Mouse (Mus musculus) gastrocnemius, postnatal 10 days (tissue): ENCODE data around the gene Nat8f6. TPM values are rescaled to one million over a fixed set of nuclear protein-coding genes. Genes with fewer than 3 reads are reported as not detected.
A peak's percentile ranks its signal among the peaks of the same experiment; 100 is the strongest.
"Not testable (repeated sequence)": the region's sequence is repeated elsewhere in the genome, so short reads cannot be mapped to it uniquely, and the experiment has no call there.

Source experiments
- DNase-seq: peaks from one replicate; pipeline ENCODE4 v3.0.0; 2021; ENCODE audit warnings: mixed read lengths
- long read RNA-seq, 2 experiments: library from polyadenylated mRNA; stranded (forward); transcript quantifications; one replicate each; pipeline ENCODE4 v2.0.0; 2021
- total RNA-seq, 2 experiments: library from RNA; stranded (reverse); gene quantifications; 2 replicates each; pipeline ENCODE4 v1.2.3; 2021

Gene Nat8f6
- under 1 TPM in 1 of 2 experiments, not detected in 1; 0.21 TPM for total RNA-seq
- long read RNA-seq, experiment 1 = 0 reads
- long read RNA-seq, experiment 2 = 0 reads

DNA sequence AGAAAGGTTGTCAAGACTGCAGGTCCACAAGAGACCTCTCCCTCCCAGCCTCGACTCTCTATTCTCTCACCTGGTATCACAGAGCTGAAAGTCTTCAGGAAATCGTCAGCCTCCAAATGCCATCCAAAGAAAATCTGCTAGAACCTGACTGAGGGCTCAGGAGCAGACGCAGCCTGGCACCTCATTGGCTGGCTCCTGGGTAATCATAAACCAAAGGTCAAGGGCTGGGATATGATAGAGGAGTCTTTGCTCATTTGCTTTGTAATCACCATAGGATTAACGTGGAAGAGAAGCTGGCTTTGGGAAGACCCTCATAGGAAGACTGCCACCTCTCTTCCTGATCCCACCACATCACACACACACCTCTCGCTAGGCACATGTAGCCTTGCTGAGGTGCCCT is at the start of gene Nat8f6, which contains the start of gene Nat8f5:
Gene Nat8f6, minus strand, starts transcription at position 118 of the 400 bp plus-strand sequence.
Gene Nat8f5, minus strand, starts transcription at position 136 of the 400 bp plus-strand sequence.
- DNase-seq = no peak

DNA sequence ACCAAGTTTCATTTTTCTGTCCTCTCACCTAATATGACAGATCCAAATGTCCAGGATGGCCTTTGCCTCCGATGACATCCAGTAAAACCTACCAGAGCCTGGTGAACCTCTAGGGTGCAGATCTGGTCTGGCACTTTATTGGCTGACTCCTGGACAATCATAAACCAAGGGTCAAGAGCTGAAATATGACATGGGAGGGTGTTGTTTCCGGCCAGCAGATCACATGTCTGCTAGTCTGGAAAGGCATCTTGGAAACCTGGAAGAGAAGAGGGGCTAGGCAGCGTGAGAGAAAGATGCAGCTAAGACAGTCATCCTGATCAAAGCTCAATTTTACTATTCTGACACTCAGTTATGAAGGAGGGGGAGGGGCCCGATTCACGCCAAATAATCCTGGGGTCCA is 48.3 kb upstream of the Nat8f6 start, which contains the start of gene Nat8f2:
Gene Nat8f2, minus strand, starts transcription at position 153 of the 400 bp plus-strand sequence.
- DNase-seq = not testable (repeated sequence)

DNA sequence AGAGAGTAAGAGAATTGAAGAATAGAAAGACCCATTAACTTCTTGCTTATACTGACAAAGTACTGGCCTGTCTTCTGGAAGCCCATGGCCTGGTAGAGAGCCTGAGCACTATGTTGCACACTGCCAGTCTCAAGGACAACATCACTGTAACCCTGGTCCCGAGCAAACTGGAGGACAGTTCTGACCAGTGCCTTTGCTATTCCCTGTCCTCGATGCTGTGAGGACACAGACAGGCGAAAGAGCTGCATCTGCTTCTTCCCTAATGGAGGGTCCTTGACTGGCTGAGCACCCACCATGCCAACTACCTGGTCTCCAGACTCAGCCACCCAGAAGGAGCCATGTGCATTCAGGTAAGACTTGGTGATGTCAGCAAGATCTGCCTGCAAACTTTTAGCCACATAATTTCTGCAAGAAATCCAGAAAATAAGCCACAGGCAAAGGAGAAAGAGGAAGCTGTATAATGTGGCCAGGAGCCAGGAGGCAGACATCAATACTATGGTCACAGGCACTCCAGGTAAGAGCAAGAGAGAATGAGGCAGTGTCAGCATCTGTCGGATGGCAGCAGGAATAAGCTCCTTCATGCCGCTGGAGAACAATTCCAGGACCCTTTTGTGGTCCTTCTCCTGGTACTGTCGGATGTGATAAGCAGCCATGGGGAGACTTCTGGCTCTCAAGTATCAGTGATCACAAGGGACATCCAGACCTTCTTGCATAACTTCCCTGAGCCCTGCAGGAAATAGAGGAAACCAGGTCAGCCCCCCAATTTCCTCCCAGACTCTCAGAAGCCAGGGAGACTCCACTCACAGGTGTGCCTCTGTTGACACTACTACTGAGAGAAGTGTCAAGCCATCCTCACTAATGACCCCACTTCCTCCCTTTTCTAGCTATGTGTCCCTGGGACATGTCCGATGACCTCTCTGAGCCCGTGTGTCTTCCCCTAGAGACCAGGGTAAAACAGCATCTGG is 47.3 kb upstream of the Nat8f6 start:
- no peak for DNase-seq

DNA sequence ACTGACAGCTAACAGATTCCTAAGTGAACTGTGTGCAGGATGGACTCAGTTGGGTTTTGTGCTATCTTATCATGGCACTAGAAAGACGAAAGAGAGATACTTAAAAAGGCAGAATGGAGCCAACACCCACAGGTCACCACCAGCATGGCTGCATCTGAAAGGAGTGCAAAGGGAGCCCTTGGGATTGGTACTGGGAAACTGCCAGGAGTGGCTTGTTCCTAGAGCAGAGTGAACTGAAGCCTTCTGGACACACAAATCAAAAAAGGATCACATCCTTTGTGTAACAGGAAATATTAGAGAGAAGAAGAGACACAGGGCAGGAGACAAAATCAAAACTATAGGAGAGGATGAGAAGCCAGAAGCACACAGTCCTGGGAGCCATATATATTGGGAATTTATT is 46.2 kb upstream of the Nat8f6 start:
- not testable (repeated sequence) for DNase-seq

DNA sequence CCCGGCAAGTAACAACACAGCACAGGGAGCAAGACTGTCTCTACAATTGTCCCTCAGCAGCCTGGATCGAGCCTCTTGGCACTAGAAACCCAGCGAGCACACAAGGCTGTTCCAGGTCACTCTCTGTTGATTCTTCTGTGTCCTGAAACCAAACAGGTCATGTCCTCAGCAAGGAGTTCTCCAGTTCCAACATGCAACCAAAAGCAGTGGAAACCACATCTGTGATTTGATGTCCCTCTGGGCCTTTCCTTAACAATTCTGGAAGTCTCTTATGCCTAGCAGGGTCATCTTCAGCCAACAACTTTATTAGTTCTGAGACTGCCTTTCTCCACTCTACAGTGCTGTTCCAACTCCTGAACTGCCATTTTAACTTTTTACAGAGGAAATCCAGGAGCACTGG is 45.4 kb upstream of the Nat8f6 start:
- DNase-seq = not testable (repeated sequence)

DNA sequence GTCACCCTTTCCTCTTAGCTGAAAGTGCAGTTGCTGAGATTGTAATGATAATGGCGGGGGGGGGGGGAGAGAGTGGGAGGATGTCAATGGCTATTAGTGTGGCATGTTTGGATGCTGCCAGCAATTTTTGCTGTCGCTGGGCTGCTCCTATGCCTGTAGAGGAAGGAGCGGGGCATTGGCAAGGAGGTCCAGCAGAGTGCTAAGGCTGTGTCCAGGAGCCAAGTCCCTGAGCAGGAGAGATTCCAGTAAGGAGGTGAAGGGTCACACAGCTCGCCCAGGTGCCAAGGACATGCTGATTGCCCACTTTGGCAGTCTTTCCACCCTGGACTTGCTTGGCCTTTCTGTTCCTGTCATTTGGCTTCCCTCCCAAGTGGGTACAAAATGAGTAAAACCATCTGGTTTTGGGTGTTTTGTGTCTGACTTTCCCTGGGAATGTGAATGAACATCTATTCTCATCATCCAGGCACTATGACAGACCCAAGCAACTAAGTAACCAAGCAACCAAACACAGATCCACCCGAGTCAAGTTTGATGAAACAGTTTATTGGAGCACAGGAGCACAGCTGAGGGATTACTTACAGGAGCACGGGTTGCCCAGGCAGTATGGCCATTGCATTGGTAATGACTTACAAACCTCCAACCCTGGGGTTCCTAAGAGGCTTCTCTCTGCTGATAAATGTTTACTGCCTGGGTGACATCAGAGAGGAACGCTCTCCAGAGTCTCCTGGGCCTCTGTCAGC is 44.3 kb upstream of the Nat8f6 start:
- DNase-seq = not testable (repeated sequence)

DNA sequence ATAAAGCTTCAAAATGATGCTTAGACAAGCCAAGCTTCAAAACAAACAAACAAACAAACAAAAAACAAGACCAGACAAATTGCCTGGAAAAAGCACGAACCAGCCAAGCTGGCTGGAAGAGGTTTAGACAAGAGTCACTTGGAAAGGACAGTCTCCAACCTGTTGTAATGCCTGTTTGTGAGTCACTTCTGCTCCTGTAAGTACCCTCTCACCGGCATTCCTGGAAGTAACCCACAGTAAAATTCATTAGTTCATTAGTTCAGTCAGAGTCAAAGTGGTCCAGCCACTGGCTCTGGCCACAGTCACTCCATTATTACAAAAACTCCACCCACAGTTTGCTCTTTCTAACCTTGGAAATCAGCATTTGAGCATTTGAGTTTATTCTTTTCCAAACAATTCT is 43.1 kb upstream of the Nat8f6 start:
- no peak for DNase-seq

DNA sequence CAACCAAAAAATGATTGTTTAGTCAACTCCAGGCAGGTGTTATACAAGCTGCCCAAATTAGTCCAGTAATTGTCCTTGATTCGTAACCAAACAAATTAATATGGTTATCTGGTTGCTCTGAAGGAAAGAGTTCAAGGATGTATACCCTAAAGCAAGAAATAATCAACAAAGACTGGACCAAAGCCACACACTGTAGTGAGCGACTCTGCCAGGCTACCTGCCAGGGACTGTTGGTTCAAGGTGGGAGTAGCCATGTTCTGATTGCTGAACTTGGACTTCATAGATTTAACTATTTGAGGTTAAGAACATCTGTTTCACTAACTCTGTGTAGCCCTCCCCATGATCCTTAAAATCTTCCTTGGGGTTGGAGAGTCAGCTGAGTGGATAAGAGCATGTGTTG is 42.4 kb upstream of the Nat8f6 start:
- no peak for DNase-seq

DNA sequence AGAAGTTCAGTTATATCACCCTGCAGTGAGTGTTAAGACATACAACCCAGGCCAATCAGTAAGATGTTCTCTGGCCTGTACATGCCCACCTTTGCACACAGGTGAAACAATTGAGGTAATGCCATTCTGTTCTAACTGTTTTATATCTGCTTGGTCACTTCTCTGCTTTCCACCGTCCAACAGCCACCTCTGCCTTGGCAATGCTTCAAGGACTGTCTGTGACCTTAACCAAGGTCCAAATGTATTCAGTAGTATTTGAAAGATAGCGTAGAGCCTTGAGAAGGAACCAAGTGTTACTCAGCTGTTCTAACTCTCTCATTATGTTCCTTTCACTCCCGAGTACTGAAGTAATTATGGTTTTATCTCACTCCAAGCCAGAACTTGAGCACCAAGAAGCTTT is 41.8 kb upstream of the Nat8f6 start:
- no peak for DNase-seq

DNA sequence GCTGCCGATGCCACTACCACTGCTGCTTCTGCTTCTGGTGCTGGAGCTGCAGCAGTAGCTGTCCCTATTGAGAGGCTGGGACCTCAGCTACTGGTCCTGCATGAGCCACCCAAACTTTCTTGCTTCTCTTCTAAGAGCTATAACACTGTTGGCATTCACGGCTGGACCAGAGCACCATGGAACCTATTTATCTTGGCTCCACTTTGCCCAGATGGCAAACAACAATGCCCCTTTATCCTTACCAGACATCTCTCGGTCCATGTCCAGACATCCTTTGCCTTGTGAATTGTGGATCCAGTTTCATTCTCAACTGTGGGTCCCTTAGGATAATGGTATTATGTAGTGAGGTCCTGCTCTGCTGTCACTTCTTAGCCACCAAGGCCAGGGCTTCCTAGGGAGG is 40.5 kb upstream of the Nat8f6 start:
- DNase-seq = no peak

DNA sequence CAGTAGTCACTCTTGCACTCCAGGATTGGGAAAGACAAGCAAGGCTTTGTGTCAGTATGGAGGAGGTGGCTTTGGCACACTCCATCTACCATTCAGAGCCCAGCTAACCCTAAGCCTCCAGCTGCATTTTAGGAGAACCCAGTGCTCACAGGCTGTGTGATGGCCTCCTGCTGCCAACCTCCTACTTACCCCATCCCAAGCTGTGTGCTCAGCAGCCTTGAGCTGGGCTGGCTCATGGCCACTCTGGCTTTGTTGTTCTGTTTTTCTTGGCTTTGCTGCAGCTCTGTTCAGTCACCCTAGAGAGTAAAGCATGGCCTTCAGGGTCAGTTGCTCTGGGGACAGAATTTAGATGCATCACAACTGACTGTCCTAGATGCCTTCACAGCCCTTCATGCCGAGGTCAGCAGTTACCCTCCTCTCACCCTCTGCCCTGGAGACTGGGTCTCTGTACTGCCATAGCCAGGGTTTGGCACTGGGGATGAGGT is 35.5 kb upstream of the Nat8f6 start:
- DNase-seq = no peak

DNA sequence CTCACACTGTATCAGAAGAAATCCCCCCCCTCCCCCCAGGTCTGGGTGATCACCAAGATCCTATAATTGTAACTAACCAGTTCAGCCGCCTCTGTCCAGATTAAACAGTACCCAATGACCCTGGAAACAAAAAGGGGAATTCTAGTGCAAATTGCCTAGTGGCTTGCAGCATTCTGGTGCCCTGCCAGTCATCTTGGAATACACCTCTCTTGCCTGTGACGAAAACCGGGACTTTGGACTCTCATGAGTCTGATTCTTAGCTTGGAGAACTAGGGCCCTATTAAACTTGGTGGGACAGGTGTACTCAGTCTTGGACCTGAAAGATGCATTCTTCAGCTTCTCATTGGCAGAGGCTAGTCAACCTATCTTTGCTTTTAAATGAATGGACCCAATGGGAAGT is 32.7 kb upstream of the Nat8f6 start:
- no peak for DNase-seq

DNA sequence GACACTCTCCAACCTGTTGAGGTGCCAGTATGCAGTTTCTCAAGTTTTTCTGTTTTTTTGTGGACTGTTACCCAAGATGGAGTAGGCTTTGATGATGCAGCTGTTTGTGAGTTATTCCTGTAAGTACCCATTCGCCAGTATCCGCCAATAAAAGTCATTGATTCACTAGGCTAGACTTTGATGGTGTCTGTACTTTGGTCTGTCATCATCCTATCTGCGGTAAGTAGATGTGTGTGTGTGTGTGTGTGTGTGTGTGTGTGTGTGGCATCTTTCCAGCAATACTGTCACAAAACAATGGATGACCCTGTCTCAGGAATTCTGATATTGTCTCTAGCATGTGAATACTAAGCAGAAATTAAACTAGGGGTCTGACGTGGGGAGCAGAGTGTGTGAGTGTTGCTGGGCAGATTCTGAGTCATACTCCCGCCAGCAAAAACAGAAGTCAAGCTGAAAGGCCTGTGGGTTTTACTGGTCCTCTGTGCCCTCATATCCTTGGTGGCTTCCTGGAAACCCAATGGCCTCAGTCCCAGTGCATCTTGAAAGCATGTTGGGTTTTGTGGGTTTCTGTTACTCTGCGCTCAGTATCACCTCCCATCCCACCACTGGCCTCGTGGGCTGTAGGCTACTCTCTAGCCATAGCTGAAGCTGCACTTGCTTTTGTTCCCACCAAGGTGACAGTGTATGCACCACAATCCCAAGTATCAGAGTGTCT is 30.5 kb upstream of the Nat8f6 start:
- no peak for DNase-seq

DNA sequence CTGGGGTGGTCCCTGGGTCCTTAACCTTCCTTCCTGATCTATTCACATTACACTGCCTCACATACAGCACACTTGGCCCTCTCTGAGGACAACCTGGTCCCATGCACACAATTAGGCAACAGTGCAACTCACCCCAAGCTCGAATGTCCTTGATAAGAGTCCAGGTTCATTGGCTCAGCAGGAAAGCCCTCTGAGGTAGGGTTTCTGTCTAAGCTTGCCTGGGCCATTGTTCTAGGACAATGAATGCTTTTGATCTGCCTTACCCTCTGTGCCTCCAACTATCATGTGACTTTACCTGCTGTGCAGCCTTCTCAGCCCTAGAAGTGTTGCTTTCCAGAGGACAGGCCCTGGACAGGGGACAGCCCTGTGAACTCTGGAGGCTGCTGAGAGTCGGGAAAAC is 28.5 kb upstream of the Nat8f6 start:
- DNase-seq = no peak

DNA sequence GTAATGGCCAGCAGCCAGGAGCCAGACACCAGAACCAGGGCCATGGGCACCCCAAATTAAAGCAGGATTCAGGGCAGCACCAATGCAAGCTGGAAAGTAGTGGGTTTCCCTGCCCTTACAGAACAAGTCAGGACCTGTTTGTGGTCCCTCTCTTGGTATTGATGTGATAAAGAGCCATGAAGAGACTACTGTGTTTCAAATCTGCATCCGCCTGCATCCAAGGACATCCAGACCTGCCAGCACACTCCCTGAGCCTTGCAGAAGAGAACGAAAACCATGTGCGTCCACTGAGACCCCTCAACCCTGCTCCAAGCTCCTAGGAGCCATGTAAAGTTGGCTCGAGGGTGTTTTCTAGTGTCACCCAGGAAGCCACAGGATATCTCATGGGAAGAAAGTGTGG is 27.4 kb upstream of the Nat8f6 start:
- no peak for DNase-seq

DNA sequence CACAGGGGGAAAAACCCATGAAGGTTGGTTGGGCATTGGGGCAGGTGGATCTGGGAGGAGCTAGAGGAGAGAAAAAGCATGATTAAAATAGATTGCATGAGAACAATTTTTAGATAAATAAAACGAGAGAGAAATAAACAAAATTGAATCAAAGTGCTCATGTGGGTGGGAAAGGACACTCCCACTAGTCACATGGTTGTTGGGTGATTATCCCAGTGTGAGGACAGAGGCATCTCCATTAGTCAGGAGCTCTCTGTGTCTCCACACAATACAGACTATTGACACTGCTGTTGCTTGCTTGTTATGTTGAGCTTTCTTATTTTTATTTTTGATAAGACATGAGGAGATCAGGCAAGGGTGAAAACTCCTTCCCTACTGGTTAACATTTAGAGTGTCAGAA is 26.2 kb upstream of the Nat8f6 start:
- no peak for DNase-seq

DNA sequence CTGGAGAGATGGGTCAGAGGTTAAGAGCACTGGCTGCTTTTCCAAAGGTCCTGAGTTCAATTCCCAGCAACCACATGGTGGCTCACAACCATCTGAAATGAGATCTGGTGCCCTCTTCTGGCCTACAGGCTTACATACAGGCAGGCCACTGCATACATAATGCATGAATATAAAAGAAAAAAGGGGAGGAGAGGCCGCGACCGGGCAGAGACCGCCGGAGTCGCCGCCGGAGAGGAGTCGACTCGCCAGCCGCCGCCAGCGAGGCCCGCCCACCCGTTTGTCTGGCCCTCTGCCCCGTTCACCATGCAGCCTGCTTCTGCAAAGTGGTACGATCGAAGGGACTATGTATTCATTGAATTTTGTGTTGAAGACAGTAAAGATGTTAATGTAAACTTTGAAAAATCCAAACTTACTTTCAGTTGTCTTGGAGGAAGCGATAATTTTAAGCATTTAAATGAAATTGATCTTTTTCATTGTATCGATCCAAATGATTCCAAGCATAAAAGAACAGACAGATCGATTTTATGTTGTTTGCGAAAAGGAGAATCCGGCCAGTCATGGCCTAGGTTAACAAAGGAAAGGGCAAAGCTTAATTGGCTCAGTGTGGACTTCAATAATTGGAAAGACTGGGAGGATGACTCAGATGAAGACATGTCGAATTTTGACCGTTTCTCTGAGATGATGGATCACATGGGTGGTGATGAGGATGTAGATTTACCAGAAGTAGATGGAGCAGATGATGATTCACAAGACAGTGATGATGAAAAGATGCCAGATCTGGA is 23.1 kb upstream of the Nat8f6 start:
- not testable (repeated sequence) for DNase-seq

DNA sequence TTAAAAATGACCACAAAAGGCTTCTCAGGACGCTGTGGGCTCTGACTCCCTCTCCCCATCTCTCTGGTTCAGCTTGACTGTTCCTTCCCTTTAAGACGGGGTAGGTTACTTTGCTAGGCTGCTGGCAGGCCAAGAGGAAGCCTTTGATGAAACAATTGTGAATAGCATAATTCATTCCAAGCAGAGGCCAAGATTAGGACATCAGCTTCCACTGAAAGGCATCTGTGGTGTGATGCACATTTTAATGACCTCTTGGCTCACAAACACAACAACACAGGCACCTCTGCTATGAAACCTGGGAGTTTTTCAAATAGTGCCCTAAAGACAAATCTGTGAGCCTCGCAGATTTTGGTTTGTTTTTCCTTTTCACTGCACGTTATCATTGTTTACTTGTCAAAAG is 19.2 kb upstream of the Nat8f6 start:
- no peak for DNase-seq

DNA sequence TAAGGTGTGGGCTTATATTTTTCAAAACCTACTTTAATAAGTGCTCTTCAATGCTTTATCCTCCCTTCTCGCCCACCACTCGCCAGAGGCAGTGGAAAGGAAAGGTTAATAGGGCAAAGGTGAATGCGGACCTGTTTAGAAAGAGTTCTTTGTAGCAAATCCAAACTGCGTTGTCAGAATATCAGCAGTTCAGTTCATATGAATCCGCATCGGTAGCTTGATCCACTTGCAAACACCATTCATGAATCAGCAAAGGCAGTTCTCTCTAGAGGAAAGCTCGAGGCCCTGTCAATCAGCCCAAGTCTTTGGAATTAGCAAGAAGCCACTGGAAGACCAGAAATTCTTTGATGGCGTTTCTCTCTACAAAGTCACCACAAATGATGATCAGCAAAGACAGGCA is 17.9 kb upstream of the Nat8f6 start:
- DNase-seq = no peak

DNA sequence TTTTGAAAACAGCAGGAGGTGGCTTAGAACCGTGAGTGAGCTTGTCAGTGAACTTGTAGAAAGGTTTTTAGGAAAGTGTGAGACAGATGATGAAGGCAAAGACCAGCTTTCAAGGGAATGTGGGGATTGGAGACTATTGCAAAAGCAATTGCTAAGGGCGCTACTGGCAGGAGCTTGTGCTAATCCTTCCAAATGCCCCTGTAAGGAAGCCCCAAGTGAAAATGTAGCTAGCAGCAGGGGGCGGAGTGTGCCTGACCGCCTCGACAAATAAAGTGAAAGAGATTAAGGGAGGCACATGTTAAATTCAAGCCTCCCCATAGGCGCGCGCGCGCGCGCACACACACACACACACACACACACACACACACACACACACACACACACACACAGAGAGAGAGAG is 16.6 kb upstream of the Nat8f6 start:
- DNase-seq = peak; percentile 19

DNA sequence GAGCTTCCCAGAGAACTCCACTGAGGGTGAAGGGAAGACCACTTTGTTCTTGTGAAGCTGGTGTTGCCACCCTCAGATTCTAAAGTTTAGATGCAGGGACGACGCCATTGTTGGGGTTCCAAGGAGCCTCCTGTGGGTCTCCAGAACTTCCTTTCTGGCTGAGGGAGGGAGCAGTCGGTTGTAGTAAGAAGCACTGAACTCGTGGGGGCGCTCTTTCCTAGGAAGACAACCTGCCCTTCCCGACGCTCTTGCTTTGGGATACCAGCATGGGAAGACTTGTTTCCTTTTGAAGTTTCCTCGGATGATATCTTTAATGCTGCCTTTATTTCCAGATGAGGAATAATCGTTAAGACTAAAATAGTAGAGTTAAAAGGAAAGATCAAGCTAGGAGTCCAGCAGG is 16.1 kb upstream of the Nat8f6 start:
- peak; percentile 72 for DNase-seq
